Mouse (Mus musculus): Measurements from ENCODE around the gene Paqr8.

DNA sequence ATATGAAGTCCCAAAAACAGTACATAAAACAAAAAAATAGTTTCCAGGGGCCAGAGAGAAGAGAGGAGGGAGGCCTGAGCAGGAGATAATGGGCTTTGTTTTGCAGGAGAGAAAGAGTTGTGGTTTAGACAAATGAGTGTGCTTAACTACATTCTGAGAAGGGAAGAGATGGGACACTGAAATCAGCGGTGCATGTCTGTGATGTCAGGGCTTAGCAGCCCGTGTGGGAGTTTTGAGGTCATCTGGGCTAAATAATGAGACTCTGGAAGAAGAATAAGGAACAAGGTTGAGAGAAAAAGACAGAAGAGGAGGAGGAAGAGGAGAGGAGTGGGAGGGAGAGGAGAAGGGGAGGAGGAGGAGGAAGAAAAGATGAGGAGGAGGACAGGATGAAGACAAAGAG lies 21.7 kb downstream of the Paqr8 start:
- no peak for TF ChIP-seq CTCF (IDR thresholded peaks at IDR 0.05; ENCODE audit: low read depth, low read length)
- TF ChIP-seq POLR2A (IDR thresholded peaks at IDR 0.05; ENCODE audit: extremely low read depth, insufficient read depth, low read length), result no peak

Measured in liver, adult 2 months (tissue).